Mouse (Mus musculus) liver, adult 2 months (tissue): Measurements from ENCODE around the gene Ciita. TPM values are rescaled to one million over a fixed set of nuclear protein-coding genes. Genes with fewer than 3 reads are reported as not detected.

Experiments used
- DNase-seq: peaks from one replicate; pipeline ENCODE4 v3.0.0-alpha.2; 2011; ENCODE audit warnings: low read depth, low spot score; ENCODE audit errors: extremely low read depth
- H3K27ac ChIP-seq: fragments of 200-500 bp; replicated peaks from 2 replicates; pipeline ENCODE4 v1.5.1; 2012; ENCODE audit warnings: low read depth, mild to moderate bottlenecking, control low read depth, inconsistent platforms, low read length; ENCODE audit not compliant: insufficient read depth
- H3K27me3 ChIP-seq: fragments of 200-500 bp; 2 replicates; pipeline ENCODE4 v1.6.1; 2012; ENCODE audit warnings: mild to moderate bottlenecking, moderate library complexity, low read length, inconsistent platforms; ENCODE audit not compliant: control insufficient read depth, insufficient read depth
- H3K36me3 ChIP-seq: fragments of 200-500 bp; 2 replicates; pipeline ENCODE4 v1.6.1; 2012; ENCODE audit warnings: low read length, inconsistent platforms; ENCODE audit not compliant: control insufficient read depth, insufficient read depth
- H3K4me1 ChIP-seq: fragments of 200-500 bp; 2 replicates; pipeline ENCODE4 v1.6.1; 2011; ENCODE audit warnings: low read length; ENCODE audit not compliant: control insufficient read depth, insufficient read depth
- H3K4me3 ChIP-seq: fragments of 200-500 bp; 2 replicates; pipeline ENCODE4 v1.5.1; 2011; ENCODE audit warnings: low read depth, mild to moderate bottlenecking, control low read depth, low read length, moderate library complexity; ENCODE audit not compliant: insufficient read depth
- H3K79me2 ChIP-seq: fragments of 200-500 bp; 2 replicates; pipeline ENCODE4 v1.6.1; 2012; ENCODE audit warnings: inconsistent platforms, mild to moderate bottlenecking, low read length, moderate library complexity; ENCODE audit not compliant: control insufficient read depth, insufficient read depth
- H3K9ac ChIP-seq: fragments of 200-500 bp; 2 replicates; pipeline ENCODE4 v1.6.1; 2012; ENCODE audit warnings: low read depth, mild to moderate bottlenecking, control low read depth, inconsistent platforms, low read length
- CTCF ChIP-seq: fragments of 200-500 bp; IDR thresholded peaks from 2 replicates; pipeline ENCODE4 v1.5.1; 2011; ENCODE audit warnings: low read depth, low read length, control low read depth
- POLR2A ChIP-seq: fragments of 200-500 bp; IDR thresholded peaks from 2 replicates; pipeline ENCODE4 v1.6.1; 2011; ENCODE audit warnings: low read length, control low read depth; ENCODE audit not compliant: insufficient read depth; ENCODE audit errors: extremely low read depth
- WGBS: fragments of 180-500 bp; shearing (Covaris S2); methylation state at CpG from one replicate; pipeline ENCODE4 v1.1.7; 2018; 5-methylcytosine and 5-hydroxymethylcytosine counted together
- polyA plus RNA-seq: library from polyadenylated mRNA; depleted of rRNA; stranded (reverse); fragments of >200 nt; gene quantifications from 2 replicates; pipeline ENCODE4 v1.2.3, GENCODE M21; 2012
- total RNA-seq: library from RNA; depleted of rRNA; stranded (reverse); fragments of >200 nt; gene quantifications from 2 replicates; pipeline ENCODE4 v1.2.3, GENCODE M21; 2014

The Ciita gene
- total and polyA plus RNA-seq, 2 experiments, result 1.0 to 1.1 TPM

- WGBS, result 84% methylated on average over 6 of the region's 6 CpGs
- no peaks in the 10 kb centered on the region for H3K79me2 ChIP-seq
- H3K36me3 ChIP-seq, result no peaks in the 10 kb centered on the region
- no peak overlapping the region for H3K4me3 ChIP-seq
- no peaks in the 10 kb centered on the region for H3K27me3 ChIP-seq
- TF ChIP-seq CTCF (no peak), POLR2A (no peak)
- peak; percentile 5 for DNase-seq
- H3K4me1 ChIP-seq, result no peaks in the 10 kb centered on the region
- H3K27ac ChIP-seq, result no peak overlapping the region
- H3K9ac ChIP-seq, result no peak overlapping the region
Observed at GRCm38 (mm10) chr16:10441328-10441727, 38.5 kb upstream of the Ciita start.

- H3K79me2 ChIP-seq, result no peaks in the 10 kb centered on the region
- WGBS, result 83% methylated on average over 4 of the region's 4 CpGs
- TF ChIP-seq POLR2A (no peak), CTCF (no peak)
- no peak overlapping the region for H3K9ac ChIP-seq
- no peak overlapping the region for H3K4me3 ChIP-seq
- H3K36me3 ChIP-seq, result no peaks in the 10 kb centered on the region
- no peak overlapping the region for H3K27ac ChIP-seq
- no peaks in the 10 kb centered on the region for H3K27me3 ChIP-seq
- DNase-seq, result no peak
- no peaks in the 10 kb centered on the region for H3K4me1 ChIP-seq
Observed at GRCm38 (mm10) chr16:10441761-10442160, 38.1 kb upstream of the Ciita start.

GRCm38 (mm10) chr16:10443723-10444122, 36.1 kb upstream of the Ciita start:
- no peaks in the 10 kb centered on the region for H3K79me2 ChIP-seq
- H3K4me1 ChIP-seq, result peaks cover 3% of the 10 kb centered on the region
- no peak for TF ChIP-seq POLR2A
- TF ChIP-seq CTCF, result no peak
- H3K27me3 ChIP-seq, result no peaks in the 10 kb centered on the region
- no peak overlapping the region for H3K9ac ChIP-seq
- no peak overlapping the region for H3K27ac ChIP-seq
- no peaks in the 10 kb centered on the region for H3K36me3 ChIP-seq
- DNase-seq, result no peak
- no peak overlapping the region for H3K4me3 ChIP-seq

GRCm38 (mm10) chr16:10446573-10447263, 33.1 kb upstream of the Ciita start:
- Histone ChIP-seq H3K36me3 (no peaks in the 10 kb centered on the region), H3K4me3 (no peak overlapping the region), H3K27me3 (no peaks in the 10 kb centered on the region), H3K9ac (no peak overlapping the region), H3K79me2 (no peaks in the 10 kb centered on the region), H3K27ac (no peak overlapping the region), H3K4me1 (peaks cover 11% of the 10 kb centered on the region)
- no peak for TF ChIP-seq CTCF
- TF ChIP-seq POLR2A, result no peak
- 66% methylated on average over 13 of the region's 13 CpGs for WGBS
- DNase-seq, result no peak

GRCm38 (mm10) chr16:10447264-10447594, 32.6 kb upstream of the Ciita start, which contains the start of gene Tvp23a:
Tvp23a (minus strand) TSS chr16:10447362.
- Histone ChIP-seq H3K79me2 (no peaks in the 10 kb centered on the region), H3K9ac (no peak within 1 kb of the TSS), H3K27me3 (no peaks in the 10 kb centered on the region), H3K4me3 (no peak within 1 kb of the TSS), H3K36me3 (no peaks in the 10 kb centered on the region), H3K27ac (no peak within 1 kb of the TSS), H3K4me1 (peaks cover 15% of the 10 kb centered on the region)
- 40% methylated on average over 12 of the region's 12 CpGs for WGBS
- DNase-seq, result peak; percentile 7
- TF ChIP-seq POLR2A (no peak), CTCF (no peak)

- H3K27me3 ChIP-seq, result no peaks in the 10 kb centered on the region
- H3K79me2 ChIP-seq, result no peaks in the 10 kb centered on the region
- H3K4me1 ChIP-seq, result peaks cover 20% of the 10 kb centered on the region
- no peak overlapping the region for H3K4me3 ChIP-seq
- no peak for DNase-seq
- WGBS, result 77% methylated on average over 2 of the region's 2 CpGs
- H3K36me3 ChIP-seq, result no peaks in the 10 kb centered on the region
- H3K27ac ChIP-seq, result no peak overlapping the region
- H3K9ac ChIP-seq, result no peak overlapping the region
- no peak for TF ChIP-seq POLR2A
Observed at GRCm38 (mm10) chr16:10447781-10448180, 32.1 kb upstream of the Ciita start.
